Mouse (Mus musculus) T-helper 2 cell (primary cell): ENCODE data around the gene Trak2.
"Not testable (repeated sequence)": the region's sequence is repeated elsewhere in the genome, so short reads cannot be mapped to it uniquely, and the experiment has no call there.

Experiments used
- in situ Hi-C: fragments of 300-600 bp; cut with MboI, MseI; formaldehyde crosslinking; loops from one replicate; pipeline ENCODE4 v1.15.1; 2025; ENCODE audit warnings: high pct_unique_total_duplicates

Gene Trak2

GRCm38 (mm10) chr1:58889826-58890546 is 83.2 kb downstream of the Trak2 start:
- in situ Hi-C loops: loop anchor here (5.0 kb wide), 1 partner anchor 198 kb away; no protein-coding TSS in a partner anchor

GRCm38 (mm10) chr1:58885646-58886045 is 87.6 kb downstream of the Trak2 start:
- in situ Hi-C loops: no loop called here

- in situ Hi-C loops: not testable (repeated sequence)
These were observed 90.0 kb downstream of the Trak2 start for GRCm38 (mm10) chr1:58883279-58883678.

- in situ Hi-C loops: not testable (repeated sequence)
These were observed 93.9 kb downstream of the Trak2 start for GRCm38 (mm10) chr1:58879291-58879690.

GRCm38 (mm10) chr1:58876500-58876899 is 96.7 kb downstream of the Trak2 start:
- in situ Hi-C loops: not testable (repeated sequence)

- in situ Hi-C loops: loop anchor here (5.0 kb wide), 1 partner anchor 37 kb away; no protein-coding TSS in a partner anchor
These were observed 112.6 kb downstream of the Trak2 start for GRCm38 (mm10) chr1:58860586-58860985.

- in situ Hi-C loops: loop anchor here (5.0 kb wide), 1 partner anchor 37 kb away; no protein-coding TSS in a partner anchor
These were observed 113.4 kb downstream of the Trak2 start for GRCm38 (mm10) chr1:58859738-58860365.

- in situ Hi-C loops: not testable (repeated sequence)
These were observed 114.1 kb downstream of the Trak2 start for GRCm38 (mm10) chr1:58859131-58859530.

GRCm38 (mm10) chr1:58856811-58857210 is 116.4 kb downstream of the Trak2 start:
- in situ Hi-C loops: not testable (repeated sequence)
